Mouse (Mus musculus): Measurements from ENCODE around the gene Sash1. TPM values are rescaled to one million over a fixed set of nuclear protein-coding genes. Genes with fewer than 3 reads are reported as not detected.

The Sash1 gene
- total and polyA plus RNA-seq, 3 experiments: 0.09 to 0.59 (median 0.24) TPM

DNA sequence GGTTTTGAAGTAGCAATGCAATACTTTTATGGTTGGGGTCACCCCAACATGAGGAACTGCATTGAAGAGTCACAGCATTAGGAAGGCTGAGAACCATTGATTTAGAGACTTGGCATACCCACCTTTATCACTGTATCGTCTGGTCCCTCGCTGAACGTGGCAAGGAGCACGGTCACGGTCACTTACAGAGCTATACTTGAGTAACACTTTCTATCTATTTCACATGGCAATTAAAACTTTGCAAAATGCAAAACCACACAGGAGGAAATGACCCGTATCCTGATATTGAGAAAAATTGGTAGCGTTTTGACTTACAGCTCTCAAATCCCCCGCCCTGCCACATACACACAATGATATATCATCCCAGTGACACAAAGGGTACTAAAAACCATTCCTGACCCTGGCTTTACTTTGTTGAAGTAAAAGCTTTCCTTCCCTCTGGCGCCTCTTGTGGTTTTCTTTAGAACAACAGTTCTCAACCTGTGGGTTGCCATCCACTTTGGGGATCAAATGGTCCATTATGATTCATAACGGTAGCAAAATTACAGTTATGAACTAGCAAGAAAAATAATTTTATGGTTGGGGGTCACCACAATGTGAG lies 119.8 kb downstream of the Sash1 start:
- DNase-seq (ENCODE audit: extremely low read depth): peak; percentile 38
- Histone ChIP-seq H3K27ac (ENCODE audit: insufficient read depth, low read depth) (no peak overlapping the region), H3K4me1 (ENCODE audit: control insufficient read depth in 1 of 2, insufficient read depth in 2 of 2) (peaks cover 0 to 5% of the 10 kb centered on the region in 2 experiments; a peak in 1 of 4 replicates), H3K4me2 (ENCODE audit: insufficient read depth, low read depth, poor library complexity, severe bottlenecking) (peak overlapping the region; percentile 22; the same call in 1 of the 2 replicates), H3K36me3 (replicated peaks in 1 of 2; ENCODE audit: control insufficient read depth in 1 of 2, insufficient read depth in 1 of 2, low read length in 1 of 2) (no peaks in the 10 kb centered on the region), H3K9ac (ENCODE audit: insufficient read depth, low read depth) (no peak overlapping the region), H3K4me3 (replicated peaks in 1 of 3; ENCODE audit: low read depth in 2 of 3, low read length in 2 of 3, poor library complexity in 1 of 3) (no peak overlapping the region), H3K27me3 (replicated peaks) (no peaks in the 10 kb centered on the region), H3K9me3 (replicated peaks; ENCODE audit: low read length) (no peaks in the 10 kb centered on the region), H3K79me2 (replicated peaks; ENCODE audit: control insufficient read depth, extremely low read depth, insufficient read depth, poor library complexity, severe bottlenecking) (no peaks in the 10 kb centered on the region)
- in situ Hi-C loops (cut with MboI; ENCODE audit: low pct_ligation_motif_present, low pct_unique_long_range_greater_than_20kb, low sequenced_read_pairs) (no loop called here), dilution Hi-C loops (cut with MboI; ENCODE audit: extremely low pct_ligation_motif_present, extremely low pct_unique_long_range_greater_than_20kb, low sequenced_read_pairs) (no loop called here)
- TF ChIP-seq ZC3H11A (IDR thresholded peaks at IDR 0.05; ENCODE audit: low read depth, low read length): no peak
- peak; percentile 30 to 58; a peak in 3 of 4 replicates for TF ChIP-seq CTCF (conservative IDR thresholded peaks at IDR 0.05 in 1 of 2, IDR thresholded peaks at IDR 0.05 in 1 of 2; ENCODE audit: low read depth in 2 of 2, low read length in 2 of 2)
- no peak for TF ChIP-seq MAZ (IDR thresholded peaks at IDR 0.05; ENCODE audit: low read depth, low read length)
- TF ChIP-seq RAD21 (IDR thresholded peaks at IDR 0.05; ENCODE audit: low read depth, low read length): peak; percentile 26

DNA sequence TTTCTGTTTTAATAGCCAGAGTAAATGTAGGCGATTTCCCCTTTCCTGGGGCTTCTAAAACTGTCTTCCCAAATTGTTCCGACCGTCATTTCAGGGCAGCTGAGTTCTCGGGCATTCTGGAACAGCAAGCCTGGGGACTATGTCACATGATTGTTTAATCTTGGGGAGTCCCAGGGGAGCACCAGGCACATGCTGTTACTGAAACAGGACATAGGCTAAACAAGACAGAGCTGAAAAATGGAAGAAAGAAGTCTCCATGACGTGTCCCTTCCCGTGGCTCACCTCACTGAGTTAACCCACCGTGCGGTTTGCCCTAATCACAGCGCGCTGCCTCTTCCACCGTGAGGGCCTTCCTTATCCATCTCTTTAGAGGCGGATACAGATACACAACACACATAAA lies 123.1 kb downstream of the Sash1 start:
- Histone ChIP-seq H3K27me3 (replicated peaks) (no peaks in the 10 kb centered on the region), H3K27ac (ENCODE audit: insufficient read depth, low read depth) (no peak overlapping the region), H3K4me2 (ENCODE audit: insufficient read depth, low read depth, poor library complexity, severe bottlenecking) (0 out of 2 replicates have a peak overlapping the region, but pooled peaks have one; percentile 32), H3K4me3 (replicated peaks in 1 of 3; ENCODE audit: low read depth in 2 of 3, low read length in 2 of 3, poor library complexity in 1 of 3) (no peak overlapping the region), H3K79me2 (replicated peaks; ENCODE audit: control insufficient read depth, extremely low read depth, insufficient read depth, poor library complexity, severe bottlenecking) (no peaks in the 10 kb centered on the region), H3K9me3 (replicated peaks; ENCODE audit: low read length) (no peaks in the 10 kb centered on the region), H3K9ac (ENCODE audit: insufficient read depth, low read depth) (no peak overlapping the region), H3K36me3 (replicated peaks in 1 of 2; ENCODE audit: control insufficient read depth in 1 of 2, insufficient read depth in 1 of 2, low read length in 1 of 2) (no peaks in the 10 kb centered on the region), H3K4me1 (ENCODE audit: control insufficient read depth in 1 of 2, insufficient read depth in 2 of 2) (peaks cover 0 to 10% of the 10 kb centered on the region in 2 experiments; a peak in 1 of 4 replicates)
- dilution Hi-C loops (cut with MboI; ENCODE audit: extremely low pct_ligation_motif_present, extremely low pct_unique_long_range_greater_than_20kb, low sequenced_read_pairs) (no loop called here), in situ Hi-C loops (cut with MboI; ENCODE audit: low pct_ligation_motif_present, low pct_unique_long_range_greater_than_20kb, low sequenced_read_pairs) (no loop called here)
- TF ChIP-seq POLR2A (IDR thresholded peaks at IDR 0.05; ENCODE audit: low read depth, low read length) (no peak), BHLHE40 (IDR thresholded peaks at IDR 0.05; ENCODE audit: low read depth, low read length) (peak; percentile 67)
- peak; percentile 19 for DNase-seq (ENCODE audit: extremely low read depth)

DNA sequence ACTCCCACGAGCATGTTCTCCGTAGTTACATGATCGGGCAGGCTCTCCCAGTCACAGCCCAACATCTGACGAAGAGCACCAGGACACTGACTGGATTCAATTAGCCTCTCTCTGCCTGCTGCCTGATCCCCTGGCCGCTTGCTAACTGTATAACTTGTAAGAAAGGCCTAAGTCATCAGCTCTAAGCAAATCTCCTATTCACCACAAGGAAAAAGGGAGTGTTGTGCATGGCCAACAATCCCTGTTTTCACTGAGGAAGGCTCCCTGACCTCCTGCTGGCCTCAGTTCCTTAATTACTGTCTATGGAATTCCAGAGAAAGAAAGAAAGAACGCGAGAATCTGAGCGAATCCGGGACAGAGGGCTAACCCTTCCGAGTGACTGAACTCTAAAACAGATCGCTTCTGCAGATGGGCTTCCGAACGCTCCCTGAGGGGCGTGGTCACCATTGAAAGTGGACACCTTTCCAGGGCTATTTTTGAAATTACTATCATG lies 123.6 kb downstream of the Sash1 start:
- H3K27ac ChIP-seq (ENCODE audit: insufficient read depth, low read depth): no peak overlapping the region
- no peaks in the 10 kb centered on the region for H3K79me2 ChIP-seq (replicated peaks; ENCODE audit: control insufficient read depth, extremely low read depth, insufficient read depth, poor library complexity, severe bottlenecking)
- in situ Hi-C loops (cut with MboI; ENCODE audit: low pct_ligation_motif_present, low pct_unique_long_range_greater_than_20kb, low sequenced_read_pairs): no loop called here
- dilution Hi-C loops (cut with MboI; ENCODE audit: extremely low pct_ligation_motif_present, extremely low pct_unique_long_range_greater_than_20kb, low sequenced_read_pairs): no loop called here
- no peaks in the 10 kb centered on the region for H3K36me3 ChIP-seq (replicated peaks in 1 of 2; ENCODE audit: control insufficient read depth in 1 of 2, insufficient read depth in 1 of 2, low read length in 1 of 2)
- peaks cover 0 to 12% of the 10 kb centered on the region in 2 experiments; a peak in 1 of 4 replicates for H3K4me1 ChIP-seq (ENCODE audit: control insufficient read depth in 1 of 2, insufficient read depth in 2 of 2)
- H3K9me3 ChIP-seq (replicated peaks; ENCODE audit: low read length): no peaks in the 10 kb centered on the region
- TF ChIP-seq KAT2A (IDR thresholded peaks at IDR 0.05; ENCODE audit: insufficient replicate concordance, low read length): no peak
- TF ChIP-seq ZNF384 (IDR thresholded peaks at IDR 0.05; ENCODE audit: low read depth, low read length): no peak
- TF ChIP-seq MYC (IDR thresholded peaks at IDR 0.05; ENCODE audit: low read depth, low read length): no peak
- no peak for TF ChIP-seq MEF2A (IDR thresholded peaks at IDR 0.05; ENCODE audit: borderline replicate concordance, low read depth, low read length)
- no peak for TF ChIP-seq ELF1 (IDR thresholded peaks at IDR 0.05; ENCODE audit: low read depth, low read length)
- TF ChIP-seq TBP (conservative IDR thresholded peaks at IDR 0.05; ENCODE audit: low read depth, low read length): no peak
- no peak for TF ChIP-seq GABPA (IDR thresholded peaks at IDR 0.05; ENCODE audit: insufficient replicate concordance, low read depth, low read length)
- TF ChIP-seq E2F4 (IDR thresholded peaks at IDR 0.05; ENCODE audit: insufficient replicate concordance, low read depth, low read length): no peak
- no peak for TF ChIP-seq NRF1 (IDR thresholded peaks at IDR 0.05; ENCODE audit: low read depth, low read length)
- no peak for TF ChIP-seq CHD2 (IDR thresholded peaks at IDR 0.05; ENCODE audit: low read length)
- no peak for TF ChIP-seq CTCF (conservative IDR thresholded peaks at IDR 0.05 in 1 of 2, IDR thresholded peaks at IDR 0.05 in 1 of 2; ENCODE audit: low read depth in 2 of 2, low read length in 2 of 2)
- TF ChIP-seq TCF12 (IDR thresholded peaks at IDR 0.05; ENCODE audit: low read depth, low read length): no peak
- TF ChIP-seq ETS1 (conservative IDR thresholded peaks at IDR 0.05; ENCODE audit: low read depth, low read length): no peak
- no peak for TF ChIP-seq ZC3H11A (IDR thresholded peaks at IDR 0.05; ENCODE audit: low read depth, low read length)
- TF ChIP-seq JUN (IDR thresholded peaks at IDR 0.05; ENCODE audit: insufficient read depth, low read depth, low read length): no peak
- no peaks in the 10 kb centered on the region for H3K27me3 ChIP-seq (replicated peaks)
- no peak overlapping the region for H3K9ac ChIP-seq (ENCODE audit: insufficient read depth, low read depth)
- H3K4me3 ChIP-seq (replicated peaks in 1 of 3; ENCODE audit: low read depth in 2 of 3, low read length in 2 of 3, poor library complexity in 1 of 3): no peak overlapping the region
- H3K4me2 ChIP-seq (ENCODE audit: insufficient read depth, low read depth, poor library complexity, severe bottlenecking): no peak overlapping the region
- DNase-seq (ENCODE audit: extremely low read depth): no peak

Data from CH12.LX (cell line).